Mouse (Mus musculus): ENCODE measurements at regions not wholly inside any gene's neighbourhood (a gene's known extent, or its start where the extent isn't known, plus 50 kb on each side); places are given as distances from the start of the nearest gene placed in this dataset.

- Histone ChIP-seq H3K4me3 (replicated peaks) (no peak overlapping the region), H3K27me3 (no peaks in the 10 kb centered on the region), H3K36me3 (replicated peaks) (no peaks in the 10 kb centered on the region), H3K9ac (no peak overlapping the region), H3K4me1 (replicated peaks) (no peaks in the 10 kb centered on the region), H3K9me3 (replicated peaks) (no peaks in the 10 kb centered on the region), H3K27ac (replicated peaks) (no peak overlapping the region), H3K4me2 (no peak overlapping the region)
- WGBS (ENCODE audit: insufficient replicate concordance), result 57% methylated on average over 6 of the region's 6 CpGs
- ATAC-seq (ENCODE audit: insufficient read depth), result no peak
These were observed 432.7 kb upstream of the Nr2f2 start for GRCm38 (mm10) chr7:70799031-70799766.

GRCm38 (mm10) chr7:70796038-70796760 is 429.7 kb upstream of the Nr2f2 start:
- H3K27me3 ChIP-seq, result no peaks in the 10 kb centered on the region
- no peak for ATAC-seq (ENCODE audit: insufficient read depth)
- no peaks in the 10 kb centered on the region for H3K4me1 ChIP-seq (replicated peaks)
- no peak overlapping the region for H3K9ac ChIP-seq
- no peaks in the 10 kb centered on the region for H3K36me3 ChIP-seq (replicated peaks)
- H3K4me3 ChIP-seq (replicated peaks), result no peak overlapping the region
- no peak overlapping the region for H3K27ac ChIP-seq (replicated peaks)
- 52% methylated on average over 12 of the region's 12 CpGs for WGBS (ENCODE audit: insufficient replicate concordance)
- H3K4me2 ChIP-seq, result no peak overlapping the region
- H3K9me3 ChIP-seq (replicated peaks), result no peaks in the 10 kb centered on the region

- Histone ChIP-seq H3K9ac (no peak overlapping the region), H3K4me2 (no peak overlapping the region), H3K4me1 (replicated peaks) (no peaks in the 10 kb centered on the region), H3K9me3 (replicated peaks) (no peaks in the 10 kb centered on the region), H3K4me3 (replicated peaks) (no peak overlapping the region), H3K27ac (replicated peaks) (no peak overlapping the region), H3K27me3 (no peaks in the 10 kb centered on the region; the same call in 1 of the 2 replicates), H3K36me3 (replicated peaks) (no peaks in the 10 kb centered on the region)
- no peak for ATAC-seq (ENCODE audit: insufficient read depth)
- WGBS (ENCODE audit: insufficient replicate concordance), result 10% methylated on average over 21 of the region's 21 CpGs
These were observed 422.6 kb upstream of the Nr2f2 start for GRCm38 (mm10) chr7:70788902-70789796.

- Histone ChIP-seq H3K4me2 (no peak overlapping the region), H3K36me3 (replicated peaks) (no peaks in the 10 kb centered on the region), H3K27me3 (no peaks in the 10 kb centered on the region; the same call in 1 of the 2 replicates), H3K4me3 (replicated peaks) (no peak overlapping the region), H3K4me1 (replicated peaks) (no peaks in the 10 kb centered on the region), H3K9ac (no peak overlapping the region), H3K9me3 (replicated peaks) (no peaks in the 10 kb centered on the region), H3K27ac (replicated peaks) (no peak overlapping the region)
- no peak for ATAC-seq (ENCODE audit: insufficient read depth)
- 9% methylated on average over 5 of the region's 5 CpGs for WGBS (ENCODE audit: insufficient replicate concordance)
These were observed 421.4 kb upstream of the Nr2f2 start for GRCm38 (mm10) chr7:70787966-70788365.

GRCm38 (mm10) chr7:70780742-70781332 is 414.3 kb upstream of the Nr2f2 start:
- no peak for ATAC-seq (ENCODE audit: insufficient read depth)
- no peak overlapping the region for H3K27ac ChIP-seq (replicated peaks)
- H3K4me2 ChIP-seq, result no peak overlapping the region
- H3K27me3 ChIP-seq, result no peaks in the 10 kb centered on the region
- H3K36me3 ChIP-seq (replicated peaks), result no peaks in the 10 kb centered on the region
- WGBS (ENCODE audit: insufficient replicate concordance), result 39% methylated on average over 2 of the region's 2 CpGs
- H3K4me1 ChIP-seq (replicated peaks), result no peaks in the 10 kb centered on the region
- no peak overlapping the region for H3K9ac ChIP-seq
- no peak overlapping the region for H3K4me3 ChIP-seq (replicated peaks)
- no peaks in the 10 kb centered on the region for H3K9me3 ChIP-seq (replicated peaks)

GRCm38 (mm10) chr7:70777763-70778162 is 411.2 kb upstream of the Nr2f2 start:
- H3K9me3 ChIP-seq (replicated peaks), result no peaks in the 10 kb centered on the region
- H3K27me3 ChIP-seq, result no peaks in the 10 kb centered on the region
- H3K4me1 ChIP-seq (replicated peaks), result no peaks in the 10 kb centered on the region
- no peak overlapping the region for H3K9ac ChIP-seq
- no peak for ATAC-seq (ENCODE audit: insufficient read depth)
- no peak overlapping the region for H3K4me2 ChIP-seq
- no peak overlapping the region for H3K27ac ChIP-seq (replicated peaks)
- H3K4me3 ChIP-seq (replicated peaks), result no peak overlapping the region
- 49% methylated on average over 4 of the region's 4 CpGs for WGBS (ENCODE audit: insufficient replicate concordance)
- H3K36me3 ChIP-seq (replicated peaks), result no peaks in the 10 kb centered on the region

- H3K27ac ChIP-seq (replicated peaks), result no peak overlapping the region
- no peak for ATAC-seq (ENCODE audit: insufficient read depth)
- H3K27me3 ChIP-seq, result no peaks in the 10 kb centered on the region
- H3K9me3 ChIP-seq (replicated peaks), result no peaks in the 10 kb centered on the region
- no peaks in the 10 kb centered on the region for H3K36me3 ChIP-seq (replicated peaks)
- no peaks in the 10 kb centered on the region for H3K4me1 ChIP-seq (replicated peaks)
- H3K4me2 ChIP-seq, result no peak overlapping the region
- no peak overlapping the region for H3K4me3 ChIP-seq (replicated peaks)
- no peak overlapping the region for H3K9ac ChIP-seq
- 50% methylated on average over 6 of the region's 6 CpGs for WGBS (ENCODE audit: insufficient replicate concordance)
These were observed 403.1 kb upstream of the Nr2f2 start for GRCm38 (mm10) chr7:70769655-70770054.

- Histone ChIP-seq H3K9ac (no peak overlapping the region), H3K4me1 (replicated peaks) (no peaks in the 10 kb centered on the region), H3K9me3 (replicated peaks) (no peaks in the 10 kb centered on the region), H3K4me3 (replicated peaks) (no peak overlapping the region), H3K27ac (replicated peaks) (no peak overlapping the region), H3K4me2 (no peak overlapping the region), H3K27me3 (no peaks in the 10 kb centered on the region), H3K36me3 (replicated peaks) (no peaks in the 10 kb centered on the region)
- WGBS (ENCODE audit: insufficient replicate concordance), result 58% methylated on average over 5 of the region's 5 CpGs
- ATAC-seq (ENCODE audit: insufficient read depth), result no peak
These were observed 401.2 kb upstream of the Nr2f2 start for GRCm38 (mm10) chr7:70767697-70768096.

GRCm38 (mm10) chr7:70756676-70757075 is 390.1 kb upstream of the Nr2f2 start:
- 70% methylated on average over 3 of the region's 3 CpGs for WGBS (ENCODE audit: insufficient replicate concordance)
- ATAC-seq (ENCODE audit: insufficient read depth), result no peak

GRCm38 (mm10) chr7:70754826-70755225 is 388.3 kb upstream of the Nr2f2 start:
- 53% methylated on average over 1 of the region's 1 CpGs for WGBS (ENCODE audit: insufficient replicate concordance)

More at GRCm38 (mm10) chr7:70756676-70757075, 390.1 kb upstream of the Nr2f2 start:
- no peaks in the 10 kb centered on the region for H3K27me3 ChIP-seq
- H3K4me2 ChIP-seq, result no peak overlapping the region
- no peaks in the 10 kb centered on the region for H3K4me1 ChIP-seq (replicated peaks)
- no peak overlapping the region for H3K4me3 ChIP-seq (replicated peaks)
- H3K9ac ChIP-seq, result no peak overlapping the region
- H3K27ac ChIP-seq (replicated peaks), result no peak overlapping the region
- H3K36me3 ChIP-seq (replicated peaks), result no peaks in the 10 kb centered on the region
- 0 out of 2 replicates have a peak, but pooled peaks cover 4% of the 10 kb centered on the region for H3K9me3 ChIP-seq (replicated peaks)

More at GRCm38 (mm10) chr7:70754826-70755225, 388.3 kb upstream of the Nr2f2 start:
- Histone ChIP-seq H3K27ac (replicated peaks) (no peak overlapping the region), H3K36me3 (replicated peaks) (no peaks in the 10 kb centered on the region), H3K9ac (no peak overlapping the region), H3K9me3 (replicated peaks) (0 out of 2 replicates have a peak, but pooled peaks cover 4% of the 10 kb centered on the region), H3K4me1 (replicated peaks) (no peaks in the 10 kb centered on the region), H3K4me2 (no peak overlapping the region), H3K4me3 (replicated peaks) (no peak overlapping the region), H3K27me3 (no peaks in the 10 kb centered on the region)
- no peak for ATAC-seq (ENCODE audit: insufficient read depth)
